Comparison of ENCODE assay signal across 12 mouse cellular contexts in genomic region chr10:69323986-69324385, GRCm38 (mm10). TPM values are rescaled to one million over a fixed set of nuclear protein-coding genes. Genes with fewer than 3 reads are reported as not detected.
"Had no signal": no experiment of that assay in that cellular context is flagged by ENCODE, and none has a peak within 500 bp of the region (broad histone marks: within the 10 kb centered on the region; RNA-seq: fewer than 3 reads in every experiment).

No protein-coding gene starts in this region.

- H3K9ac ChIP-seq: kidney, embryonic 15.5 days; liver, embryonic 13.5 days; midbrain, embryonic 13.5 days had no signal

- H3K27me3 ChIP-seq: kidney, embryonic 15.5 days; liver, embryonic 13.5 days; midbrain, embryonic 13.5 days had no signal

- H3K4me3 ChIP-seq: kidney, embryonic 15.5 days; layer of hippocampus, adult 2 months; liver, embryonic 13.5 days; midbrain, embryonic 13.5 days had no signal

- DNase-seq: kidney, postnatal 14 days; layer of hippocampus, adult 9-11 months; liver, embryonic 13.5 days; lung, adult 2 months; lung, postnatal 14 days; lung, postnatal 4 days; thymus, postnatal 25 days had no signal

- H3K9me3 ChIP-seq: kidney, embryonic 15.5 days; liver, embryonic 13.5 days; midbrain, embryonic 13.5 days had no signal

- ATAC-seq: intestine, postnatal 0 days; midbrain, embryonic 13.5 days had no signal

- H3K36me3 ChIP-seq: kidney, embryonic 15.5 days; midbrain, embryonic 13.5 days had no signal

- H3K27ac ChIP-seq: kidney, embryonic 15.5 days; layer of hippocampus, adult 2 months; liver, embryonic 13.5 days; midbrain, embryonic 13.5 days had no signal

RNA-seq across cellular contexts. Expression of gene Cdk1, which starts 28.8 kb away (rescaled TPM):
- total RNA-seq: left cerebral cortex, adult 18-20 months had no signal
